Mouse (Mus musculus) ES-E14 (cell line): ENCODE measurements around the gene Ccdc130.

Source experiments
- CHD2 ChIP-seq: IDR thresholded peaks from 2 replicates; pipeline ENCODE4 v1.6.1; 2014; ENCODE audit warnings: mild to moderate bottlenecking, low read depth, low read length, inconsistent platforms
- ZNF384 ChIP-seq: IDR thresholded peaks from 2 replicates; pipeline ENCODE4 v1.6.1; 2012; ENCODE audit warnings: low read depth, low read length, inconsistent platforms

GRCm38 (mm10) chr8:84241167-84241566, 29.0 kb downstream of the Ccdc130 start:
- TF ChIP-seq CHD2 (no peak), ZNF384 (no peak)
